Mouse (Mus musculus) limb, embryonic 13.5 days (tissue): ENCODE data around the gene Tex22. TPM values are rescaled to one million over a fixed set of nuclear protein-coding genes. Genes with fewer than 3 reads are reported as not detected.

Experiments used
- ATAC-seq: fragments of 200-750 bp; cut with Nextera tagmentation; 2 replicates; pipeline ENCODE4 v1.8.0; 2017; ENCODE audit warnings: low read depth, moderate number of reproducible peaks, moderate TSS enrichment; ENCODE audit not compliant: low FRiP score
- H3K27ac ChIP-seq: fragments of 300-500 bp; sonication (generic); 2 replicates; pipeline ENCODE4 v1.5.1; 2015; ENCODE audit warnings: inconsistent platforms, mild to moderate bottlenecking, moderate library complexity
- H3K27me3 ChIP-seq: fragments of 300-500 bp; sonication (generic); 2 replicates; pipeline ENCODE4 v1.6.1; 2015; ENCODE audit warnings: mild to moderate bottlenecking, inconsistent platforms
- H3K36me3 ChIP-seq: fragments of 300-500 bp; sonication (generic); 2 replicates; pipeline ENCODE4 v1.6.1; 2015; ENCODE audit warnings: inconsistent platforms, mild to moderate bottlenecking, moderate library complexity
- H3K4me1 ChIP-seq: fragments of 300-500 bp; sonication (generic); 2 replicates; pipeline ENCODE4 v1.6.1; 2015; ENCODE audit warnings: inconsistent platforms
- H3K4me2 ChIP-seq: fragments of 300-500 bp; sonication (generic); replicated peaks from 2 replicates; pipeline ENCODE4 v1.6.1; 2015; ENCODE audit warnings: inconsistent platforms, mild to moderate bottlenecking, moderate library complexity
- H3K4me3 ChIP-seq: fragments of 300-500 bp; sonication (generic); 2 replicates; pipeline ENCODE4 v1.5.1; 2015; ENCODE audit warnings: moderate library complexity, mild to moderate bottlenecking, inconsistent platforms
- H3K9ac ChIP-seq: fragments of 300-500 bp; sonication (generic); 2 replicates; pipeline ENCODE4 v1.6.1; 2015; ENCODE audit warnings: mild to moderate bottlenecking, inconsistent platforms
- H3K9me3 ChIP-seq: fragments of 300-500 bp; sonication (generic); 2 replicates; pipeline ENCODE4 v1.6.1; 2016; ENCODE audit warnings: inconsistent platforms
- WGBS: fragments of 180-500 bp; shearing (Covaris S2); methylation state at CpG from one replicate; pipeline ENCODE4 v1.1.7; 2015; 5-methylcytosine and 5-hydroxymethylcytosine counted together
- polyA plus RNA-seq: library from polyadenylated mRNA; unstranded; fragments of >200 nt; fragmentation: Nextera tagmentation; extraction: Ambion mirVana; gene quantifications from 2 replicates; pipeline ENCODE4 v1.2.1, GENCODE M21; 2015

Gene Tex22
- polyA plus RNA-seq, 1 experiment from 2014 or later, result 0.14 TPM

DNA sequence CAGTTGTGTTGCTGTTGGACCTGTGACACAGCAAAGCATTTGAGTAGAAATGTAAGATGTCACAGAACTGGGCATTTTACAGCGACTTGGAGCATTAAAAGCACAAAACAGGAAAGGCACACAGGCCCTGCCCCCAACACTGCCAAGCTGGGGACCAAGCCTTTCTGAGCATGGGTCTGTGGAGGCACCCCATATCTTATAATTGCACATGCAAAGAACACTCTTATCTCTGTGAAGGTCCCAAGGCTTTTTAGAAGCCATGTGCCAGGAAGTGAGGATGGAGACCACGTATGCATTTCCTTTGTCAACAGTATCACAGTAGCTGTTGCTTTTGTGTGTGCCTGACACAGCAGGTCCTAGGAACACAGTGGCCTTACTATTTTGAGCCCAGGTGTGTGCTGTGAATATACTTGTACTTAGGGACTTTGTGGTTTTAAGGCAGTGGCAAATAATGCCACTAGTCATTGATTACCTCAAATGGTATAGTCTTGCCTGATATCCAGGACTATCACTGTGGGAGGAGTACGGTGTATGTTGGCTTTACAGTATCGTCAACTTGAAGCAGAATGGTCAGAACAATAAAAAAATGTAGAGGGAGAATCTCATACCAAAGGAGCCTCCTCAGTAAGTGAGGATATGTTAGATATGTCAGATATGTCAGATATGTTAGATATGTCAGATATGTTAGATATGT is 33.3 kb downstream of the Tex22 start:
- Histone ChIP-seq H3K4me3 (no peak overlapping the region), H3K9me3 (peaks cover 3% of the 10 kb centered on the region; the same call in 1 of the 2 replicates), H3K9ac (no peak overlapping the region), H3K4me2 (no peak overlapping the region), H3K27ac (no peak overlapping the region), H3K4me1 (peaks cover 50% of the 10 kb centered on the region), H3K36me3 (peaks cover 45% of the 10 kb centered on the region), H3K27me3 (no peaks in the 10 kb centered on the region)
- WGBS, result 79% methylated on average over 4 of the region's 4 CpGs
- ATAC-seq, result no peak

DNA sequence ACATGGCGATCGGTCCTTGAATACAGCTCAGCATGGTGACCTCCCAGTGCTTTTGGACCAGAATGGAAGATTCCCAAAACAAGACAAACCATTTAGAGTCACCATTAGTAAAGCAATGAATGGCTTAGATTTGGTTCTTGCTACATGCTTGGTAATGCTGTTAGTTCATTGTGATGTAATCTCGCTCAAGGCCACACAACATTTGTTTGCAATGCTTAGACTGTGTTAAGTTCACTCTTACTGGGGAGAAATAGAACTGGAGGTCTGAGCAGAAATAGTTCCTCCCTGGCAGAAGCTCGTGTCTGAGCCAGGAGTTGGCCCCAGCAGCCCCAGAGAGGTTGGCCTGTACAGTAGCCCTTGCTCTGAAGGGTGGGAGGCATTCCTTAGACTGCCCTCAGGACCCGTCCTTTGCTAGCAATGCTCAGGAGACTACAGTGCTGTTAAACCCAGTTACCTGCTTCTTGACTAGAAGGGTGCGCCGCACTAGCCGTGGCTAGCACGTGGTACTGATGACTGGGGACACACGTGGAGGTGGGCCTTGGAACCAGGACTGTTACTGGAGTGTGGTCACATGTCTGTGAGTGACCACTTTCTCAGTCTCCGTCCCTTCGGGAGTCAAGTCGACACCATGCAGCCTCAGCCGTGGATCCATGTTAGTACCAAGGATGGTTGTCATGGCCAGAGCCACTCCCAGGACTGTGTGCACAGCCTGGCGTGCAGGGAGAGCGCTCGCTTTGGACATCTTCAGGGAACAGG is 34.4 kb downstream of the Tex22 start:
- 86% methylated on average over 17 of the region's 17 CpGs for WGBS
- no peaks in the 10 kb centered on the region for H3K27me3 ChIP-seq
- H3K36me3 ChIP-seq, result peaks cover 52% of the 10 kb centered on the region
- peak; percentile 13; the same call in 1 of the 2 replicates for ATAC-seq
- no peak overlapping the region for H3K27ac ChIP-seq
- 0 out of 2 replicates have a peak overlapping the region, but pooled peaks have one; percentile 31 for H3K9ac ChIP-seq
- H3K9me3 ChIP-seq, result peaks cover 3% of the 10 kb centered on the region; the same call in 1 of the 2 replicates
- no peak overlapping the region for H3K4me3 ChIP-seq
- no peak overlapping the region for H3K4me2 ChIP-seq
- H3K4me1 ChIP-seq, result peaks cover 46% of the 10 kb centered on the region

- Histone ChIP-seq H3K9me3 (peaks cover 3% of the 10 kb centered on the region; the same call in 1 of the 2 replicates), H3K27me3 (no peaks in the 10 kb centered on the region), H3K27ac (no peak overlapping the region), H3K4me2 (no peak overlapping the region), H3K4me3 (no peak overlapping the region), H3K9ac (no peak overlapping the region), H3K4me1 (peaks cover 41% of the 10 kb centered on the region), H3K36me3 (peaks cover 52% of the 10 kb centered on the region)
- WGBS, result 80% methylated on average over 10 of the region's 10 CpGs
- ATAC-seq, result no peak
These were observed 35.5 kb downstream of the Tex22 start for GRCm38 (mm10) chr12:113109801-113110200.

DNA sequence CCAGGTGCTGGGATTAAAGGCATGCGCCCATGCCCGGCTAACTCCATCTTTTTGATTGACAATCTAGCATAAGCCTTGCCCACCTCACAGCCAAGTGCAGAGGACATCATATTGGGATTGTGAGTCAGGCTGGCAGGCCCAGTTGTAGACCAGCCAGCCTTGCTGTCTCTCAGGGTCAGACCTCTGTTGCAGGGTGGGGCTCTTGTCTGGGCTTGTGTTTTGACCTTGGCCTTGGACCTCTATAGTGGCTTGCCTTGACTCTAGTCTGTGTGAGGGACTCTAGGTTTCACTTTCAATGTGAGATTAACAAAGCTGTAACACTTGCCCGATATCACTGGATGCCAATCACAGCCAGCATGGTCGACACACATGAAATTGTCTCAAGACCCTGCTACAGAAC is 39.8 kb downstream of the Tex22 start:
- Histone ChIP-seq H3K4me2 (no peak overlapping the region), H3K36me3 (peaks cover 71% of the 10 kb centered on the region), H3K4me1 (peaks cover 15% of the 10 kb centered on the region), H3K9ac (no peak overlapping the region), H3K27me3 (no peaks in the 10 kb centered on the region), H3K9me3 (no peaks in the 10 kb centered on the region), H3K4me3 (no peak overlapping the region), H3K27ac (no peak overlapping the region)
- ATAC-seq, result no peak
- WGBS, result 88% methylated on average over 4 of the region's 4 CpGs

GRCm38 (mm10) chr12:113114856-113115538 is 40.7 kb downstream of the Tex22 start:
- H3K36me3 ChIP-seq, result peaks cover 78% of the 10 kb centered on the region
- 86% methylated on average over 16 of the region's 16 CpGs for WGBS
- no peak overlapping the region for H3K27ac ChIP-seq
- H3K4me1 ChIP-seq, result peaks cover 7% of the 10 kb centered on the region; the same call in 1 of the 2 replicates
- no peak overlapping the region for H3K4me2 ChIP-seq
- no peak overlapping the region for H3K9ac ChIP-seq
- no peaks in the 10 kb centered on the region for H3K27me3 ChIP-seq
- ATAC-seq, result no peak
- no peaks in the 10 kb centered on the region for H3K9me3 ChIP-seq
- no peak overlapping the region for H3K4me3 ChIP-seq

GRCm38 (mm10) chr12:113119516-113120410 is 45.5 kb downstream of the Tex22 start:
- Histone ChIP-seq H3K36me3 (peaks cover 95% of the 10 kb centered on the region), H3K9me3 (no peaks in the 10 kb centered on the region), H3K9ac (no peak overlapping the region), H3K27ac (no peak overlapping the region), H3K4me2 (no peak overlapping the region), H3K4me1 (no peaks in the 10 kb centered on the region), H3K27me3 (no peaks in the 10 kb centered on the region), H3K4me3 (no peak overlapping the region)
- ATAC-seq, result peak; percentile 52; the same call in 1 of the 2 replicates
- 85% methylated on average over 20 of the region's 20 CpGs for WGBS

DNA sequence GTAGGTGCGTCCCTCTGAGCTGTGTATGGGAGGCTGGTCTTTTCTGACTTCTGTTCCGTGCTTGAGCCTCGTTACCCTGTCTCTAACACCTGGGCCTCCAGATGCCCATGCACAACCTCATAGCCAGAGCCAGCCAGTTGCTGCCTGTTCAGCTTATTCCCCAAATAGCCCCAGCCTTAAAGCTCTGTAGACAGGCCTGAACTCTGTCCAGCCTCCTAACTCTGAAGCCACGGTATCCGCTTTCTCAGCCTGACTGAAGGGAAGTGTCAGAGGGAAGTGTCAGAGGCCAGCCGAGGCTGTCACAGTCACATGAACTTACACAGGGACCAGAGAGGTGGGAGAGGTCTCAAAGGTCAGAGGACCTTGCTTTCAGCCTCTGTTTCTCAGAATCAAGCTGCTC is 50.4 kb downstream of the Tex22 start:
- H3K4me3 ChIP-seq, result no peak overlapping the region
- 75% methylated on average over 6 of the region's 6 CpGs for WGBS
- no peak overlapping the region for H3K27ac ChIP-seq
- H3K4me1 ChIP-seq, result no peaks in the 10 kb centered on the region
- H3K36me3 ChIP-seq, result peaks cover 100% of the 10 kb centered on the region
- no peaks in the 10 kb centered on the region for H3K9me3 ChIP-seq
- no peak for ATAC-seq
- no peaks in the 10 kb centered on the region for H3K27me3 ChIP-seq
- H3K4me2 ChIP-seq, result no peak overlapping the region
- H3K9ac ChIP-seq, result no peak overlapping the region

DNA sequence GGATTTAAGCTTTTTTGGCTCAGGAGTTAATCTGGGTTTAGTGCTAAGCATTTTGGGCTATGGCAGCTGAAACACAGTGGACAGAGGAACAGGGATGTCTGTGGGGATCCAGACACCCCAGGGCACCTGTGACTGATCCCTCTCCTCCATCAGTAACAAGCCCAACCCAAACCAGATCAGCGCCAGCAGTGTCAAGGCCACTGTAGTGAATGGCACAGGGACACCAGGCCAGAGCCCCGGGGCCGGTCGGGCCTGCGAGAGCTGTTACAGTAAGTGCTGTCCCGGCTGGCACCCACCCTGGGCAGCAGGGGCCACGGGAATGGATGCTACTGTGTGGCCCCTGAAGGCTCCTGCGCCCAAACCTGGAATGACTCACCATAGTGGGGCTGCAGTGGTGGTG is 56.4 kb downstream of the Tex22 start:
- H3K4me1 ChIP-seq, result no peaks in the 10 kb centered on the region
- H3K27ac ChIP-seq, result no peak overlapping the region
- no peak overlapping the region for H3K4me3 ChIP-seq
- no peak overlapping the region for H3K9ac ChIP-seq
- H3K36me3 ChIP-seq, result peaks cover 100% of the 10 kb centered on the region
- no peaks in the 10 kb centered on the region for H3K9me3 ChIP-seq
- H3K27me3 ChIP-seq, result no peaks in the 10 kb centered on the region
- no peak for ATAC-seq
- H3K4me2 ChIP-seq, result no peak overlapping the region
- 96% methylated on average over 8 of the region's 8 CpGs for WGBS

GRCm38 (mm10) chr12:113131601-113132000 is 57.3 kb downstream of the Tex22 start:
- Histone ChIP-seq H3K9ac (no peak overlapping the region), H3K9me3 (no peaks in the 10 kb centered on the region), H3K4me2 (no peak overlapping the region), H3K27me3 (no peaks in the 10 kb centered on the region), H3K4me3 (no peak overlapping the region), H3K36me3 (peaks cover 100% of the 10 kb centered on the region), H3K4me1 (no peaks in the 10 kb centered on the region), H3K27ac (no peak overlapping the region)
- ATAC-seq, result no peak
- 98% methylated on average over 14 of the region's 14 CpGs for WGBS

- peaks cover 100% of the 10 kb centered on the region for H3K36me3 ChIP-seq
- no peak overlapping the region for H3K4me2 ChIP-seq
- ATAC-seq, result no peak
- 67% methylated on average over 2 of the region's 2 CpGs for WGBS
- no peaks in the 10 kb centered on the region for H3K27me3 ChIP-seq
- no peaks in the 10 kb centered on the region for H3K4me1 ChIP-seq
- no peak overlapping the region for H3K9ac ChIP-seq
- no peak overlapping the region for H3K27ac ChIP-seq
- H3K4me3 ChIP-seq, result no peak overlapping the region
- H3K9me3 ChIP-seq, result no peaks in the 10 kb centered on the region
These were observed 58.3 kb downstream of the Tex22 start for GRCm38 (mm10) chr12:113132567-113132966.

GRCm38 (mm10) chr12:113133260-113133659 is 59.0 kb downstream of the Tex22 start:
- 86% methylated on average over 9 of the region's 9 CpGs for WGBS
- Histone ChIP-seq H3K27ac (no peak overlapping the region), H3K36me3 (peaks cover 100% of the 10 kb centered on the region), H3K4me3 (no peak overlapping the region), H3K9me3 (no peaks in the 10 kb centered on the region), H3K9ac (no peak overlapping the region), H3K27me3 (no peaks in the 10 kb centered on the region), H3K4me1 (no peaks in the 10 kb centered on the region), H3K4me2 (no peak overlapping the region)
- ATAC-seq, result no peak
